Mouse (Mus musculus) hindbrain, embryonic 11.5 days (tissue): ENCODE data around the gene Muc3. TPM values are rescaled to one million over a fixed set of nuclear protein-coding genes. Genes with fewer than 3 reads are reported as not detected.
A peak's percentile ranks its signal among the peaks of the same experiment; 100 is the strongest.
"Not testable (repeated sequence)": the region's sequence is repeated elsewhere in the genome, so short reads cannot be mapped to it uniquely, and the experiment has no call there.

Experiments used
- ATAC-seq: fragments of 200-750 bp; cut with Nextera tagmentation; 2 replicates; pipeline ENCODE4 v1.8.0; 2017; ENCODE audit warnings: mild to moderate bottlenecking, moderate TSS enrichment, moderate library complexity; ENCODE audit not compliant: low FRiP score
- DNase-seq: peaks from one replicate; pipeline ENCODE4 v3.0.0-alpha.2; 2015; ENCODE audit warnings: low spot score
- H3K27ac ChIP-seq: fragments of 300-500 bp; sonication (generic); 2 replicates; pipeline ENCODE4 v1.5.1; 2014; ENCODE audit warnings: mild to moderate bottlenecking, low read depth, low read length
- H3K27me3 ChIP-seq: fragments of 300-500 bp; sonication (generic); 2 replicates; pipeline ENCODE4 v1.6.1; 2014; ENCODE audit warnings: mild to moderate bottlenecking, low read length, moderate library complexity, mixed read lengths; ENCODE audit not compliant: control insufficient read depth, insufficient read depth
- H3K36me3 ChIP-seq: fragments of 300-500 bp; sonication (generic); 2 replicates; pipeline ENCODE4 v1.6.1; 2014; ENCODE audit warnings: mild to moderate bottlenecking, low read length, moderate library complexity, mixed read lengths; ENCODE audit not compliant: control insufficient read depth, insufficient read depth
- H3K4me1 ChIP-seq: fragments of 300-500 bp; sonication (generic); replicated peaks from 2 replicates; pipeline ENCODE4 v1.6.1; 2014; ENCODE audit warnings: low read length, mixed read lengths; ENCODE audit not compliant: control insufficient read depth, insufficient read depth
- H3K4me2 ChIP-seq: fragments of 300-500 bp; sonication (generic); replicated peaks from 2 replicates; pipeline ENCODE4 v1.6.1; 2014; ENCODE audit warnings: mild to moderate bottlenecking, low read depth, low read length
- H3K4me3 ChIP-seq: fragments of 300-500 bp; sonication (generic); 2 replicates; pipeline ENCODE4 v1.5.1; 2014; ENCODE audit warnings: low read depth, low read length
- H3K9ac ChIP-seq: fragments of 300-500 bp; sonication (generic); 2 replicates; pipeline ENCODE4 v1.6.1; 2014; ENCODE audit warnings: low read depth, low read length
- H3K9me3 ChIP-seq: fragments of 300-500 bp; sonication (generic); 2 replicates; pipeline ENCODE4 v1.6.1; 2016; ENCODE audit warnings: low read length; ENCODE audit not compliant: control insufficient read depth
- WGBS: fragments of 180-500 bp; shearing (Covaris S2); extraction: QIAGEN DNeasy Blood & Tissue Kit; methylation state at CpG from one replicate; pipeline ENCODE4 v1.1.7; 2014; 5-methylcytosine and 5-hydroxymethylcytosine counted together
- polyA plus RNA-seq: library from polyadenylated mRNA; unstranded; fragments of >200 nt; fragmentation: Nextera tagmentation; extraction: Ambion mirVana; gene quantifications from 2 replicates; pipeline ENCODE4 v1.2.1, GENCODE M21; 2014

The Muc3 gene
- polyA plus RNA-seq, 1 experiment from 2014 or later = not detected

GRCm38 (mm10) chr5:137138977-137139376 is 10.1 kb downstream of the Muc3 start:
- WGBS = 88% methylated on average over 10 of the region's 10 CpGs

GRCm38 (mm10) chr5:137134959-137135358 is 14.2 kb downstream of the Muc3 start:
- WGBS = 33% methylated on average over 11 of the region's 11 CpGs

More at GRCm38 (mm10) chr5:137138977-137139376, 10.1 kb downstream of the Muc3 start:
- no peak for DNase-seq
- Histone ChIP-seq H3K27me3 (no peaks in the 10 kb centered on the region), H3K4me1 (no peaks in the 10 kb centered on the region), H3K4me2 (no peak overlapping the region), H3K4me3 (no peak overlapping the region), H3K9me3 (no peaks in the 10 kb centered on the region; the same call in 1 of the 2 replicates), H3K36me3 (no peaks in the 10 kb centered on the region), H3K9ac (no peak overlapping the region), H3K27ac (no peak overlapping the region)
- no peak for ATAC-seq

GRCm38 (mm10) chr5:137131490-137131889 is 17.6 kb downstream of the Muc3 start:
- Histone ChIP-seq H3K27me3 (no peaks in the 10 kb centered on the region), H3K4me3 (no peak overlapping the region), H3K27ac (no peak overlapping the region), H3K4me2 (no peak overlapping the region), H3K9me3 (no peaks in the 10 kb centered on the region; the same call in 1 of the 2 replicates), H3K36me3 (no peaks in the 10 kb centered on the region), H3K9ac (no peak overlapping the region), H3K4me1 (no peaks in the 10 kb centered on the region)
- ATAC-seq (no peak), DNase-seq (peak; percentile 81)
- 0% methylated on average over 3 of the region's 3 CpGs for WGBS

More at GRCm38 (mm10) chr5:137134959-137135358, 14.2 kb downstream of the Muc3 start:
- Histone ChIP-seq H3K4me1 (no peaks in the 10 kb centered on the region), H3K27ac (no peak overlapping the region), H3K4me2 (no peak overlapping the region), H3K27me3 (no peaks in the 10 kb centered on the region), H3K9me3 (no peaks in the 10 kb centered on the region; the same call in 1 of the 2 replicates), H3K9ac (no peak overlapping the region), H3K4me3 (no peak overlapping the region), H3K36me3 (no peaks in the 10 kb centered on the region)
- ATAC-seq = no peak
- DNase-seq = peak; percentile 44

DNA sequence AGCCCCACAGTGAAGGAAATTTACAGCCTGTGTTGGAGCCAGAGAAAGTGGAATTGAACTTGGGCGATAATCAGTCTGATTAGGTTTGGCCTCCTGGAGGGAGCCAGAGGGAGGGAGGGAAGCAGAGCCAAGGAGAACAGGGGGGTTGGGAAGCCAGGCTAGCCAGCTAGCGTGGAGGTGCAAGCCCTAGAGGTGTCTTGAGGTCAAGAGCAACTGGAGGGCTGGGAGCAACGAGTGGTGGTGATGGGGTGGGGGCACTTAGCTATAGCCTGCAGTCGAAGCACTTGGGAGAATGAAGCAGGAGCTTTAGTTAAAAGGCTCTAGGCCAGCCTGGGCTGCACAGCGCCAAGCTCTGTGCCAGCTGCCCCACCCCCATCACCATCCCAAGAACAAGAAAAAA is 19.8 kb downstream of the Muc3 start:
- ATAC-seq (no peak), DNase-seq (no peak)
- H3K27ac ChIP-seq = no peak overlapping the region
- H3K4me3 ChIP-seq = no peak overlapping the region
- no peak overlapping the region for H3K9ac ChIP-seq
- WGBS = 36% methylated on average over 5 of the region's 5 CpGs
- no peaks in the 10 kb centered on the region; the same call in 1 of the 2 replicates for H3K9me3 ChIP-seq
- no peaks in the 10 kb centered on the region for H3K4me1 ChIP-seq
- no peaks in the 10 kb centered on the region for H3K27me3 ChIP-seq
- no peak overlapping the region for H3K4me2 ChIP-seq
- no peaks in the 10 kb centered on the region for H3K36me3 ChIP-seq

DNA sequence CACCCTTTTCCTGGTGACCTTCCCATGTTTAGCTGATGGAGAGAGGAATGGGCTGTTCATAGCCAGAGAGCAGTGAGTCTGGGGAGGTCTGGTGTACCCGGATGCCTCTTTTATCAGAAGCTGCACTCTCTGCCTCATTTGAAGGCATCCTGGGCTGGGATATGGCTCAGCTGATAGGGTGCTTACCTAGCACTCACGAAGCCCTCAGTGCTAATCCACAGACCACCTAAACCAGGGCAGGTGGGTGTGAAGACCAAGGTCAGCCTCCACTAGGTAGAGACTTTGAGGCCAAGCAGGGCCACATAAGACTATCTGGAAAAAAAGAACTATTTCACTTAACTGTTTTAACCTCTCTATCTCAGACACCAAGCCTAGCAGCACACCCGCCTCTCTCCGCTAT is 25.6 kb downstream of the Muc3 start:
- 91% methylated on average over 4 of the region's 4 CpGs for whole genome bisulfite sequencing
- ATAC-seq (0 out of 2 replicates have a peak, but pooled peaks have one; percentile 2), DNase-seq (no peak)
- Histone ChIP-seq H3K9me3 (no peaks in the 10 kb centered on the region), H3K4me3 (no peak overlapping the region), H3K4me1 (no peaks in the 10 kb centered on the region), H3K27ac (no peak overlapping the region), H3K9ac (no peak overlapping the region), H3K36me3 (no peaks in the 10 kb centered on the region), H3K27me3 (no peaks in the 10 kb centered on the region), H3K4me2 (no peak overlapping the region)

- ATAC-seq (peak; percentile 86), DNase-seq (peak; percentile 87)
- WGBS = 12% methylated on average over 14 of the region's 14 CpGs
- Histone ChIP-seq H3K36me3 (no peaks in the 10 kb centered on the region), H3K9me3 (no peaks in the 10 kb centered on the region), H3K9ac (no peak overlapping the region), H3K4me2 (0 out of 2 replicates have a peak overlapping the region, but pooled peaks have one; percentile 5), H3K4me3 (no peak overlapping the region), H3K27me3 (no peaks in the 10 kb centered on the region), H3K4me1 (no peaks in the 10 kb centered on the region), H3K27ac (no peak overlapping the region)
Observed at GRCm38 (mm10) chr5:137122686-137123193, 26.4 kb downstream of the Muc3 start.

GRCm38 (mm10) chr5:137121280-137121679 is 27.8 kb downstream of the Muc3 start:
- DNase-seq = no peak
- H3K4me2 ChIP-seq = no peak overlapping the region
- no peak for ATAC-seq
- H3K9ac ChIP-seq = no peak overlapping the region
- H3K4me3 ChIP-seq = no peak overlapping the region
- no peaks in the 10 kb centered on the region for H3K9me3 ChIP-seq
- 83% methylated on average over 4 of the region's 4 CpGs for WGBS
- no peaks in the 10 kb centered on the region for H3K36me3 ChIP-seq
- no peaks in the 10 kb centered on the region for H3K27me3 ChIP-seq
- H3K27ac ChIP-seq = no peak overlapping the region
- no peaks in the 10 kb centered on the region for H3K4me1 ChIP-seq

- no peak overlapping the region for H3K27ac ChIP-seq
- H3K36me3 ChIP-seq = no peaks in the 10 kb centered on the region
- no peak overlapping the region for H3K9ac ChIP-seq
- H3K4me3 ChIP-seq = no peak overlapping the region
- H3K4me1 ChIP-seq = 0 out of 2 replicates have a peak, but pooled peaks cover 2% of the 10 kb centered on the region
- DNase-seq = no peak
- 81% methylated on average over 4 of the region's 4 CpGs for WGBS
- ATAC-seq = no peak
- H3K9me3 ChIP-seq = no peaks in the 10 kb centered on the region
- no peaks in the 10 kb centered on the region for H3K27me3 ChIP-seq
- H3K4me2 ChIP-seq = no peak overlapping the region
Observed at GRCm38 (mm10) chr5:137118878-137119277, 30.2 kb downstream of the Muc3 start.

DNA sequence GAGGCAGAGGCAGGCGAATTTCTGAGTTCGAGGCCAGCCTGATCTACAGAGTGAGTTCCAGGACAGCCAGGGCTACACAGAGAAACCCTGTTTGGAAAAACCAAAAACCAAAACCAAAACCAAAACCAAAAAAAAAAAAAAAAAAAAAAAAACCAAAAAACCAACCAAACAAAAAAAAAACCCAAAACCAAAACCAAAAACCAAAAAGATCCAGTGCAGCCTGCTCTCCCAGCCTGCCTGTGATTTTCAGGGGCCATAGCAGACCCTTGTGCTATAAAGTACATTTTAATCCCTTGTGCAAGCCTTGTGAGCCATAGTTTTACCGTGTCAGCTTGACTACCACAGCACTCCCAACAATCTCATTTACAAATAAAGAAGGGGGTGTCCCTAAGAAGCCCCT is 31.1 kb downstream of the Muc3 start:
- not testable (repeated sequence) for DNase-seq, ATAC-seq, H3K4me3 ChIP-seq, H3K4me1 ChIP-seq, H3K9ac ChIP-seq, H3K27me3 ChIP-seq, H3K4me2 ChIP-seq, H3K36me3 ChIP-seq, H3K27ac ChIP-seq, H3K9me3 ChIP-seq
- WGBS = 92% methylated on average over 3 of the region's 3 CpGs
